Mouse (Mus musculus): Measurements from ENCODE around the gene Garem2.

- TF ChIP-seq TAL1 (IDR thresholded peaks at IDR 0.05; ENCODE audit: low read length) (no peak), GATA1 (IDR thresholded peaks at IDR 0.05; ENCODE audit: low read length) (no peak)
Measured at GRCm38 (mm10) chr5:30095731-30096130, 9.2 kb upstream of the Garem2 start.
